Mouse (Mus musculus) left cerebral cortex, postnatal 25 days (tissue): ENCODE measurements around the gene Zfp941. TPM values are rescaled to one million over a fixed set of nuclear protein-coding genes. Genes with fewer than 3 reads are reported as not detected.
A peak's percentile ranks its signal among the peaks of the same experiment; 100 is the strongest.

Experiments used
- DNase-seq, 2 experiments: peaks; one replicate each; pipeline ENCODE4 v3.0.0; 2022; ENCODE audit warnings: low spot score in 2 of 2, mixed read lengths in 1 of 2
- intact Hi-C: fragments of 180-260 bp; cut with DNase I; formaldehyde crosslinking; loops from one replicate; pipeline ENCODE4 v1.15.1; 2025
- total RNA-seq, 2 experiments: library from RNA; stranded (reverse); gene quantifications; 2 replicates each; pipeline ENCODE4 v1.2.3; 2021

The Zfp941 gene
- total RNA-seq, 2 experiments from 2014 or later = 23.6 to 24.7 TPM

- intact Hi-C loops = loop anchor here (1.0 kb wide), 1 partner anchor 59 kb away; no protein-coding TSS in a partner anchor
- no peak for DNase-seq
Measured at GRCm38 (mm10) chr7:140843806-140844205, 21.8 kb upstream of the Zfp941 start.

GRCm38 (mm10) chr7:140840750-140841735 is 19.1 kb upstream of the Zfp941 start:
- intact Hi-C loops = no loop called here

DNA sequence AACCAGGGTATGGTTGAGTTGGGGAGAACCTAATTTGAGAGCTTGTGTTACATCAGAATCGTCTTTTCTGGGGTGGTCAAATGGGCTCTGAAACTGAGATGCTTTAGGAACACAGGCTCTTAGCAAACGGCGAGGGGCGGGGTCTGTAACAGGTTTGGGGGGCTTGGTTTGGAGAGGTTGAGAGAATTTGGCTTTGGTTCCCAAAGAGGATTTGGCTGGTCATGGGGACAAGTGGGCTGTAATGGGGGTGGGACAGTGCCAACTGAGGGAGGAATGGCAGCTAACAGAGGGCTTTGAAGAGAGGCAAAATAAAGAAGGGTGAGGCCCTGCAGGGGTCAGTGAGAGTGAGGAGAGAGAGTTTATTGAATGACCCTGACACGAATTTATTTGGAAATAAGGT is 17.6 kb upstream of the Zfp941 start:
- DNase-seq = no peak
- intact Hi-C loops = no loop called here

More at GRCm38 (mm10) chr7:140840750-140841735, 19.1 kb upstream of the Zfp941 start:
- DNase-seq = no peak

DNA sequence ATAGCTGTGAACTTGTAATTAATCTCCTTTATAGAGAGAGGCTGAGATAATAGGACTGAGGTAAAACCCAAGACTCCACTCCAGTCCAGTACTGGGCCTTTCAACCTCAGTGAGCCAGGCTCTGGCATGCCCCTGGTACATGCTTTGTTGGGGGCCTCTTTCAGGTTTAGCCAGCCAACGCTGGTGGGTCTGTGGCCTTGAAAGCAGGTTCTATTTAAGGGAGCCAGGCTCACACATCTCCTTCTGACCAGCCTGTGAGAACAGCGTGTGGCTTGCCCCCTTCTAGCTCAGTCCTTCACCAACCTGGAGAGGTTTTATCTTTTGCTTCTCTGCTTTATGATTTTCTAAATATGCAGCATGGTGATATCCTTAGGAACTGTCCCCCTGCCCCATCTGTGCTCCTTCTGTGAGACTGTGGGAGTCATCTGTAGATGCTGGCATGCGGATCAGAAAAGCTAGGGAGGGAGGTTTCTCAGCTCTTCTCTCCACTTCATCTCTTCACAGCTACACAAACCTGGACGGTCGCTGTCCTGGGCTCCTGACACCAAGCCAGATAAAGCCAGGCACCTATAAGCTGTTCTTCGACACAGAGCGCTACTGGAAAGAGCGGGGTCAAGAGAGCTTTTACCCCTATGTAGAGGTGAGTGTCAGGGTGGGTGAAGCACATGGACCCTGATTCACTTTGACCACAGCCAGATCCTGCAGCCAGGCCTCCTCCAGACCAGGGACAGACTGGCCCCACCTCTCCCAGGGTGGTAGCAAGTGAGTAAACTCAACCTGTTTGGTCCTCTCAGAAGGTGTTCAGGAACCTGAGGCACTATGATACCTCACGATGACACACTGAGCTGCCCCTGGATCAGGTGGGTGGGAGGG is 14.5 kb upstream of the Zfp941 start:
- DNase-seq = peak in 1 of 2 experiments; percentile 84
- intact Hi-C loops = no loop called here

DNA sequence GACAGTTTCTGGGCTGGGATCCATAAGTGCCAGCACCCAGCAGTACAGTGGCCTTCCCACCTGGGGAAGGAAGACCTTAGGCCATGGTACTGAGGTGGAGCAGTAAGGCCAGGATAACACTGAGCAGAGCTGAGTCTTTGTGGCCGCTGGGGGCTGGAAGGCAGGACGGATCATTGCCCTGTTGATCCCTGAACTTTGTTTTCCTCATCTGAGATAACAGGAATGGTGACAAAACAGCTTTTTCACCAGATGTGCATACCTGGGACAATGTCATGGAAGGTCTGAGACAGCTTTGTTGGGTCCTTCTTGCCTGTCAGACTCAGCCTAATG is 13.7 kb upstream of the Zfp941 start:
- no peak for DNase-seq
- intact Hi-C loops = no loop called here

GRCm38 (mm10) chr7:140834968-140835757 is 13.2 kb upstream of the Zfp941 start, which contains the start of gene Urah:
Gene Urah (plus strand): TSS chr7:140835018.
- no peak for DNase-seq
- intact Hi-C loops = no loop called here

GRCm38 (mm10) chr7:140833341-140833740 is 11.4 kb upstream of the Zfp941 start:
- intact Hi-C loops = no loop called here
- DNase-seq = no peak

GRCm38 (mm10) chr7:140831447-140831846 is 9.5 kb upstream of the Zfp941 start:
- DNase-seq = no peak

GRCm38 (mm10) chr7:140828171-140828881 is 6.3 kb upstream of the Zfp941 start:
- peak; percentile 67 to 94 for DNase-seq
- intact Hi-C loops = loop anchor here (1.0 to 5.0 kb wide), 3 partner anchors 641 to 750 kb away; partner anchors contain the start of gene Sprn

More at GRCm38 (mm10) chr7:140831447-140831846, 9.5 kb upstream of the Zfp941 start:
- intact Hi-C loops = no loop called here

- intact Hi-C loops = no loop called here
- no peak for DNase-seq
Measured at GRCm38 (mm10) chr7:140822731-140823130, 753 bp upstream of the Zfp941 start.

GRCm38 (mm10) chr7:140821305-140821652 is 699 bp downstream of the Zfp941 start:
- no peak for DNase-seq
- intact Hi-C loops = no loop called here

DNA sequence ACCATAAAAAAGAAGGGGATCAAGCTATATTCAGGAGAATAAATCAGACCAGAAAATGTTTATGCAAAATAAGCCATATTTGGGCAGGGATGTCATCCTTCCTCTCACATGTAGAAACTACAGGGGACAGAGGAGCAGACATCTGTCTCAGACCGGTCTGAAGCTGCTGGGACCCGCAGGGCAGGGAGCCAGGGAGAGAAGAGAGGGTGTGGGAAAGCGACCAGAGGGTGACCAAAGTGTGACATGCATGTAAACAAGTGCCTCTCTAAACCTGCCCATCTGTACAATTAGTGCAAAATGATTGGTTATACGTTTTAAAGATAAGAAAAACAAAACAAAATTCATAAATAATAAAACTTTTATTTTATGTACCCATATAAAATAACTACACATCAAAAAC is 1.8 kb downstream of the Zfp941 start:
- DNase-seq = no peak
- intact Hi-C loops = no loop called here

DNA sequence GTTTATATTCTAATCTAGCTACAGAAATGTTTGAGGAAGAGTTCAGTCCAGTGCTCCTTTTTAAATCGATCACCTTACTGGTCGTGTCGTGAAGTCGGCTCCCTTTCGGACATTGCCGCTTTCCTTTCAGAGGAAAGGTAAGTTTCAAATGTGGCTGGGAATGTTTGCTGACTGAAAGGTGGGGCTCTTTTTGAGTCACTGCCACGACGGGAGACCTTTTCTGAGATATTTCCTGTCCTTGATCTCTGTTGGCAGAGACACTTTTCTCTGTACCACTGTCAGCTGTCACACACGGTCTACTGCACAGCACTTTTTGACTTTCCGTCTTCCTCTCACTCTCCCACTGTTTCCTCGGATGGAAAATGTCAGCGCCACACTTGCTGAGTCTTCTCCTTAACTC is 9.1 kb downstream of the Zfp941 start:
- intact Hi-C loops = no loop called here

GRCm38 (mm10) chr7:140811714-140812113 is 10.3 kb downstream of the Zfp941 start:
- peak in 1 of 2 experiments; percentile 24 for DNase-seq
- intact Hi-C loops = no loop called here

More for the DNA sequence above, 9.1 kb downstream of the Zfp941 start:
- no peak for DNase-seq

DNA sequence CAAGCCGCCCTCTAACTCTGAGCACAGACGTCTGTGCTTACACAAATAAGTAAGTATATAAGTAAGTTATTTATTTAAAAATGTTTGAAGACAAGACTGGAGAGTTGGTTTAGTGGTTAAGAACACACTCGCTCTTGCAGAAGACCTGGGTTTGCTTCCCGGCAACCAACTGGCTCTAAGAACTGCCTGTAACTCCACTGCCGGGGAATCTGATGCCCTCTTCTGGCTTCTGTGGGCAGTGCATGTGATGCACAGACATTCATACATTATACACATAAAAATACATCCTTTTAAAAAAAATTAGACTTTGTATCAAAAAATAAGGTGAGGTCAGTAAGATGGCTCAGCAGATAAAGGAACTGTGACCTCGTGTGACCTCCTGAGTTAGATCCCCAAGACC is 11.5 kb downstream of the Zfp941 start:
- DNase-seq = no peak
- intact Hi-C loops = no loop called here

GRCm38 (mm10) chr7:140805704-140806103 is 16.3 kb downstream of the Zfp941 start:
- intact Hi-C loops = loop anchor here (10.0 kb wide), 1 partner anchor 621 kb away; no protein-coding TSS in a partner anchor
- peak; percentile 43 to 75 for DNase-seq

- intact Hi-C loops = loop anchor here (10.0 kb wide), 1 partner anchor 618 kb away; no protein-coding TSS in a partner anchor
- no peak for DNase-seq
Measured at GRCm38 (mm10) chr7:140802629-140803028, 19.3 kb downstream of the Zfp941 start.

DNA sequence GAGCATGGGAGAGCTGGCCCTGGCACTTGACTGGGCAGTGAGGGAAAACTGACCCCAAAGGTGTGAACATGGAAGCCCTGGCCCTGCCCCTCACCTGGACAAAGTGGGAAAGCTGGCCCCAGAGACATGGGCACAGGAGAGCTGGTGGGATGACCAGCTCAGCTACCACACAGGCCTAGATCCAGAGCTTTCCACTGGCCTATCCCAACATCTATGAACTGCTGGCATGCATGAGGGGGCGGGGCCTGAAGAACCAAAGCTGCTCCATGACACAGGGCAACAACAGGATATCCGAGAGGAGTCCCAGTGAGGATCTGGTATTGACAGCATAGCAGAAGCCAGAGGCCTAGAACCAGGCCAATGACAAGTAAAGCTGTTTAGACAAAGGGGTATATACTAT is 23.8 kb downstream of the Zfp941 start:
- DNase-seq = no peak

GRCm38 (mm10) chr7:140797619-140798018 is 24.4 kb downstream of the Zfp941 start:
- no peak for DNase-seq
- intact Hi-C loops = no loop called here

More for the DNA sequence above, 23.8 kb downstream of the Zfp941 start:
- intact Hi-C loops = no loop called here
